Mouse (Mus musculus): ENCODE data around the gene Siah3. TPM values are rescaled to one million over a fixed set of nuclear protein-coding genes. Genes with fewer than 3 reads are reported as not detected.

Siah3 gene
- polyA plus RNA-seq, 1 experiment from 2014 or later = 5.6 TPM

DNA sequence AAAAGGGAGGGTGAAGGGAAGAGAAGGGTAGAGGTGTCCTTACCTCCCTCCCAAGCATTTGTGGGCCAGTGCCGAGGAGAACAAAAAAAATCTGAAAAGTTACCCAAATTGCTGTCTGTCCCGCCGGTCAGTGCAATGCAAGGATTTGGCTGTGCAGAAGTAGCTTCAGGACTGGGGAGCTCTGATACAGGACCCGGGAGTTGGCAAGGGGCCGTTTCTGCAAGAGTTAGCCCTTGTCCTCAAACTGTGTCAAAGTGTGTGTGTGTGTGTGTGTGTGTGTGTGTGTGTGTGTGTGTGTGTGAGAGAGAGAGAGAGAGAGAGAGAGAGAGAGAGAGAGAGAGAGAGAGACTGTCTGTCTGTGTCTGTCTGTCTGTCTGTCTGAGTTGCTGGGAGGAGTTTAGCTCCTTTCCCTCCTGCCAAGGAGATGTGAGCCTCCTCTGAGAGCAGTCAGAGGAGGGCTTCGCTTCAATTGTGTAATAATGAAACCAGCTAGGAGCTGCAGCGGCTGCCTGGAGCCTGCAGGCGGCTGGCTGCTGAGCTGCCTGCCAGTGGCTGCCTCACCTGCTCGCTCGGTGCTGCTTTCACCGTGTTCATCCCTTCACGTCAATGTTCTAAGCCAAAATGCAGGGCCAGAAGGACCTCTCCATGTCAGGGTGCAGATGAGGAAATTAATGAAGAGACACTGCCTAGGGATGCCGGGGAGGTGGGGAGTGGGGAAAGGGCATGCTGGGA, 873 bp downstream of the Siah3 start:
- DNase-seq (peak; percentile 84), ATAC-seq (ENCODE audit: low FRiP score, low TSS enrichment) (peak; percentile 73)
- WGBS = 2% methylated on average over 13 of the region's 13 CpGs
- peak overlapping the region; percentile 70 for H3K27ac ChIP-seq (replicated peaks; ENCODE audit: low read depth, low read length)
- H3K36me3 ChIP-seq (ENCODE audit: control insufficient read depth, insufficient read depth, low read length) = no peaks in the 10 kb centered on the region
- H3K4me1 ChIP-seq (ENCODE audit: control insufficient read depth, insufficient read depth, low read length) = peaks cover 30% of the 10 kb centered on the region
- H3K27me3 ChIP-seq (ENCODE audit: control insufficient read depth, insufficient read depth, low read length) = no peaks in the 10 kb centered on the region
- H3K4me2 ChIP-seq (ENCODE audit: low read length) = peak overlapping the region; percentile 77
- no peaks in the 10 kb centered on the region for H3K9me3 ChIP-seq (ENCODE audit: control insufficient read depth, low read length)
- peak overlapping the region; percentile 47 for H3K4me3 ChIP-seq (replicated peaks; ENCODE audit: low read depth, low read length)
- peak overlapping the region; percentile 56 for H3K9ac ChIP-seq (replicated peaks; ENCODE audit: low read length)

DNA sequence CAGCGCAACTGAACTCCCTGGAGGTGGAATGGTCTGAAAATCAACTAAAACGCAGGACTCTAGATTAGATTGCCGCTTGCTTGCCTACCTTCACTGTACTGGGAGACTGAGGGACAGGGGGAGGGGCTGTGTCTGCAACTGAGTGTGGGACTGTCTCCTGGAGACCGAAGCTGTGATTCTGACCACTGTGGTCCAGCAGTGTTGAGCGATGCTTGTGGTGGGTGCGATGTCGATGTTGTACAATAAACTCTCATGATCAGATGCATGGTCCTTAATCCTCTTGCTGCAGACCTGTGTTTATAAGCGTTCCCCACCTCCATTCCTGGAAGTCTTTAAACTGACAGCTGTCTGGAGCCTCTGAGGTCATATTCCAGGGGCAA, 1.4 kb downstream of the Siah3 start:
- H3K36me3 ChIP-seq (ENCODE audit: control insufficient read depth, insufficient read depth, low read length) = no peaks in the 10 kb centered on the region
- ATAC-seq (ENCODE audit: low FRiP score, low TSS enrichment) (no peak; the same call in 1 of the 2 replicates), DNase-seq (peak; percentile 51)
- H3K9ac ChIP-seq (replicated peaks; ENCODE audit: low read length) = peak overlapping the region; percentile 56
- H3K27me3 ChIP-seq (ENCODE audit: control insufficient read depth, insufficient read depth, low read length) = no peaks in the 10 kb centered on the region
- H3K4me3 ChIP-seq (replicated peaks; ENCODE audit: low read depth, low read length) = peak overlapping the region; percentile 47
- peaks cover 30% of the 10 kb centered on the region for H3K4me1 ChIP-seq (ENCODE audit: control insufficient read depth, insufficient read depth, low read length)
- 9% methylated on average over 8 of the region's 8 CpGs for WGBS
- H3K9me3 ChIP-seq (ENCODE audit: control insufficient read depth, low read length) = no peaks in the 10 kb centered on the region
- peak overlapping the region; percentile 77 for H3K4me2 ChIP-seq (ENCODE audit: low read length)
- peak overlapping the region; percentile 70 for H3K27ac ChIP-seq (replicated peaks; ENCODE audit: low read depth, low read length)

DNA sequence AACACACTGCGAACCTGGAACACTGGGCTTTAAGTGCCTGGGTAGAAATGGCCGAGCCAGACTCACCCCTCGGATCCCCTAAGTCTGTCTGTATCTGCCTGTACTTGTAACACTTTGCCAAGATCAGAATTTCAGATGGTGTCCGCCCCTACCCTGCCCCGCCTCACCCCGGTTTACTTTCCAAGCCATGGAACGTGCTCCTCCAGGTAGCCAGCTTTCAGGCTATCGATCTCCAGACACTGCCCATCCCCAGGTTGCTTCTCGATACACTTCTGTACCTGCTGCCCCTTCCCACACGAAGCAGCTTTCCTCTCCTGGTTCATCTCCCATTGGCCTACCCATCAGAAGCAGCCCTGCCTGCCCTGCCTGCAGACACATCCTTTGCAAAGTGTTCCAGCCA, 3.6 kb downstream of the Siah3 start:
- H3K4me2 ChIP-seq (ENCODE audit: low read length) = peak overlapping the region; percentile 29
- H3K36me3 ChIP-seq (ENCODE audit: control insufficient read depth, insufficient read depth, low read length) = no peaks in the 10 kb centered on the region
- H3K27me3 ChIP-seq (ENCODE audit: control insufficient read depth, insufficient read depth, low read length) = no peaks in the 10 kb centered on the region
- WGBS = 88% methylated on average over 10 of the region's 10 CpGs
- no peak for ATAC-seq (ENCODE audit: low FRiP score, low TSS enrichment)
- H3K4me1 ChIP-seq (ENCODE audit: control insufficient read depth, insufficient read depth, low read length) = peaks cover 27% of the 10 kb centered on the region
- no peak overlapping the region for H3K4me3 ChIP-seq (replicated peaks; ENCODE audit: low read depth, low read length)
- no peak overlapping the region for H3K27ac ChIP-seq (replicated peaks; ENCODE audit: low read depth, low read length)
- no peak for DNase-seq
- peak overlapping the region; percentile 17; the same call in 1 of the 2 replicates for H3K9ac ChIP-seq (replicated peaks; ENCODE audit: low read length)
- H3K9me3 ChIP-seq (ENCODE audit: control insufficient read depth, low read length) = no peaks in the 10 kb centered on the region

DNA sequence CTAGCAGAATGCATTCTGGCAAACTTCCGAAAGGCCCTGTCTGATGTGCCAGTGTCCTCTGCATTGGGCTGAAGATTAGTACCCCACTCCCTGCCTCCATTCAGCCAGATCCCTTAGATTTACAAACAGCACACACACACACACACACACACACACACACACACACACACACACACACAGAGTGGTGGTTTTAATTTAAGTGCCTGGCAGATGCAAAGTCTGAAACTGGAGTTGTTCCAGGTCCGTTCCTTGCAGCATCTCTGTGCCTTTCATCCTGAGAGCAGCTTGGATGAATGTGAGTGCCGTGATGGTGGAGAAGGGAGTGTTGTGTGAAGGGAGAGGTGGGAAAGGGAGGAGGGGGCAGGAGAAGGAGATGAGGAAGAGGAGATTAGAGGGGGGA, 4.2 kb downstream of the Siah3 start:
- Histone ChIP-seq H3K9ac (replicated peaks; ENCODE audit: low read length) (peak overlapping the region; percentile 17; the same call in 1 of the 2 replicates), H3K36me3 (ENCODE audit: control insufficient read depth, insufficient read depth, low read length) (no peaks in the 10 kb centered on the region), H3K9me3 (ENCODE audit: control insufficient read depth, low read length) (no peaks in the 10 kb centered on the region), H3K4me2 (ENCODE audit: low read length) (peak overlapping the region; percentile 29), H3K4me1 (ENCODE audit: control insufficient read depth, insufficient read depth, low read length) (peaks cover 24% of the 10 kb centered on the region), H3K27me3 (ENCODE audit: control insufficient read depth, insufficient read depth, low read length) (no peaks in the 10 kb centered on the region), H3K27ac (replicated peaks; ENCODE audit: low read depth, low read length) (no peak overlapping the region), H3K4me3 (replicated peaks; ENCODE audit: low read depth, low read length) (no peak overlapping the region)
- peak; percentile 62 for DNase-seq
- 36% methylated on average over 3 of the region's 3 CpGs for WGBS
- ATAC-seq (ENCODE audit: low FRiP score, low TSS enrichment) = no peak

DNA sequence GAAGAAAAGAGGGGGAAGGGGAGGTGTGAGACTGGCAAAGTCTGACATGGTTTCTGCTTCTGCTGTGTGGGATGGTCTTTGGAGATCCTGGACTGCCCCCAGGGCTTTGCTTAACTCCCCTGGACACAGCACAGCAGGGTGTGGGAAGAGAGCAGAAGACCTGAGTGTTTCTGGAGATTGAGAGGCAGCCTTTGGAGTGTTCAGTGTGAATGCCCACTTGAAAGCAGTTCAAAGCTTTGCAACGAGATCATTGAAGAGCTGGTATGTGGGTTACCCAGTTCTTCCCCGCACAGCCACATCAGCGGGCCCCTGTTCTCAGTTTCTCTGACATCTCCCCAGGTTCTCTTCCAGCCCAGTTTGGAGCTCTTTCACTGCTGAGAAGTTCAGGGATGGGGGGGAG, 4.7 kb downstream of the Siah3 start:
- Histone ChIP-seq H3K27ac (replicated peaks; ENCODE audit: low read depth, low read length) (no peak overlapping the region), H3K9ac (replicated peaks; ENCODE audit: low read length) (no peak overlapping the region), H3K4me3 (replicated peaks; ENCODE audit: low read depth, low read length) (no peak overlapping the region), H3K36me3 (ENCODE audit: control insufficient read depth, insufficient read depth, low read length) (no peaks in the 10 kb centered on the region), H3K4me2 (ENCODE audit: low read length) (peak overlapping the region; percentile 6; the same call in 1 of the 2 replicates), H3K4me1 (ENCODE audit: control insufficient read depth, insufficient read depth, low read length) (peaks cover 22% of the 10 kb centered on the region), H3K27me3 (ENCODE audit: control insufficient read depth, insufficient read depth, low read length) (no peaks in the 10 kb centered on the region), H3K9me3 (ENCODE audit: control insufficient read depth, low read length) (no peaks in the 10 kb centered on the region)
- 34% methylated on average over 3 of the region's 3 CpGs for WGBS
- DNase-seq (no peak), ATAC-seq (ENCODE audit: low FRiP score, low TSS enrichment) (no peak)

DNA sequence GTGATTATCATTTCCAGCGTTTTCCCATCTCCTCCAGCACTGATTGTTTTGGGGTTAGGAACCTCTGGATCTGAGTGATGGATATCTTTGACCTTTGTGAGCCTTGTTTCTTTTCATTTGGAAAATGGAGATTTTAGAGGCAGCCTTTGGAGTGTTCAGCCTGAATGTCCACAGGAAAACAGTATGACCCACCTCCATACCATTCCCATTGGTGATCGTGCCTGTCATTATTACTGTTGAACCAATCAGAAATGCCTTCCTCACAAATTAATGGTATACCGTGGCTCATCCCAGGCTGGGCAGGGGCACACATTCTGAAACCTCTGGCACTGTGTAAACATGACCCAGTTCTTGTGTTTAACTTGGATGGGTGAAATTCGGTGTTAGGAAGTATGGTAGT, 6.0 kb downstream of the Siah3 start:
- Histone ChIP-seq H3K9ac (replicated peaks; ENCODE audit: low read length) (no peak overlapping the region), H3K4me2 (ENCODE audit: low read length) (no peak overlapping the region), H3K4me1 (ENCODE audit: control insufficient read depth, insufficient read depth, low read length) (peaks cover 16% of the 10 kb centered on the region; the same call in 1 of the 2 replicates), H3K9me3 (ENCODE audit: control insufficient read depth, low read length) (no peaks in the 10 kb centered on the region), H3K36me3 (ENCODE audit: control insufficient read depth, insufficient read depth, low read length) (no peaks in the 10 kb centered on the region), H3K27me3 (ENCODE audit: control insufficient read depth, insufficient read depth, low read length) (no peaks in the 10 kb centered on the region), H3K4me3 (replicated peaks; ENCODE audit: low read depth, low read length) (no peak overlapping the region), H3K27ac (replicated peaks; ENCODE audit: low read depth, low read length) (no peak overlapping the region)
- ATAC-seq (ENCODE audit: low FRiP score, low TSS enrichment) (no peak), DNase-seq (no peak)
- 90% methylated on average over 4 of the region's 4 CpGs for WGBS

DNA sequence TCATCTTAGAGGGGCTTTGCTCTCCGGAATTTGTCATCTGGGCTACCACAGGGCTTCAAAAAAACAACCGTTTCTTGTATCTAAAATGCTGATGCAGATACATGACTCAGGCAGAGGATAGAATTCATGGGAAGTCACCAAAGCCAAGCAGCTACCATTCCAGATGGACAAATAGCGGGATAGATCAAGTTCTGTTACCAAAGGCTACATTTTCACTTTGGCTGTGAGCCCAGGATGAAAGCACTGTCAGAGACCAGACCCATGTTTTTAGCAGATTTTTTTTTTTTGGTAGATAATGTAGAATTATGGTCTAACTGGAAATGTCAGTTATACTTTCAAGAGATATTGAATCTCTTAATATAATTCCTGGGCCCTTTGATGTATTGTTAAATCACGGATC, 7.4 kb downstream of the Siah3 start:
- Histone ChIP-seq H3K4me1 (ENCODE audit: control insufficient read depth, insufficient read depth, low read length) (peaks cover 13% of the 10 kb centered on the region; the same call in 1 of the 2 replicates), H3K9me3 (ENCODE audit: control insufficient read depth, low read length) (no peaks in the 10 kb centered on the region), H3K27ac (replicated peaks; ENCODE audit: low read depth, low read length) (no peak overlapping the region), H3K9ac (replicated peaks; ENCODE audit: low read length) (no peak overlapping the region), H3K4me2 (ENCODE audit: low read length) (no peak overlapping the region), H3K27me3 (ENCODE audit: control insufficient read depth, insufficient read depth, low read length) (no peaks in the 10 kb centered on the region), H3K36me3 (ENCODE audit: control insufficient read depth, insufficient read depth, low read length) (no peaks in the 10 kb centered on the region), H3K4me3 (replicated peaks; ENCODE audit: low read depth, low read length) (no peak overlapping the region)
- no peak for ATAC-seq (ENCODE audit: low FRiP score, low TSS enrichment)
- DNase-seq = no peak
- WGBS = 92% methylated on average over 4 of the region's 4 CpGs

DNA sequence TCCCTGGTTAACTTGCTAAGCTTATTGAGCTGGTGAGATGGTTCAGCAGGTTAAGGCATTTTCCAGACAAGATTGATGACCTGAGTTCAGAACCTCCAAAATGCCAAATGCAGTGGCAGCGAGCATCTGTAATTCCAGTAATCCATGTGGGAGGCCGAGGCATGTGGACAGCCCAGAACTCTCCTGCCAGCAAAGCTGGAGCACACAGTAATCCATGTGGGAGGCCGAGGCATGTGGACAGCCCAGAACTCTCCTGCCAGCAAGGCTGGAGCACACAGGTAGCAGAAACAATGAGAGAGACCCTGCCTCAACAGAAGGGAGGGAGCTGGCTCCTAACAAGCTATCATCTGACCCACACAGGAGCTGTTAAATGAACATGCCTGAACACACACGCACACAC, 13.2 kb downstream of the Siah3 start:
- no peak for DNase-seq

More for the DNA sequence above, 13.2 kb downstream of the Siah3 start:
- 86% methylated on average over 4 of the region's 4 CpGs for WGBS
- no peak overlapping the region for H3K4me2 ChIP-seq (ENCODE audit: low read length)
- H3K36me3 ChIP-seq (ENCODE audit: control insufficient read depth, insufficient read depth, low read length) = no peaks in the 10 kb centered on the region
- ATAC-seq (ENCODE audit: low FRiP score, low TSS enrichment) = no peak
- H3K4me3 ChIP-seq (replicated peaks; ENCODE audit: low read depth, low read length) = no peak overlapping the region
- no peaks in the 10 kb centered on the region for H3K27me3 ChIP-seq (ENCODE audit: control insufficient read depth, insufficient read depth, low read length)
- H3K9me3 ChIP-seq (ENCODE audit: control insufficient read depth, low read length) = no peaks in the 10 kb centered on the region
- peaks cover 3% of the 10 kb centered on the region; the same call in 1 of the 2 replicates for H3K4me1 ChIP-seq (ENCODE audit: control insufficient read depth, insufficient read depth, low read length)
- no peak overlapping the region for H3K9ac ChIP-seq (replicated peaks; ENCODE audit: low read length)
- no peak overlapping the region for H3K27ac ChIP-seq (replicated peaks; ENCODE audit: low read depth, low read length)
